Mouse (Mus musculus): ENCODE data around the gene Dusp6.

DNA sequence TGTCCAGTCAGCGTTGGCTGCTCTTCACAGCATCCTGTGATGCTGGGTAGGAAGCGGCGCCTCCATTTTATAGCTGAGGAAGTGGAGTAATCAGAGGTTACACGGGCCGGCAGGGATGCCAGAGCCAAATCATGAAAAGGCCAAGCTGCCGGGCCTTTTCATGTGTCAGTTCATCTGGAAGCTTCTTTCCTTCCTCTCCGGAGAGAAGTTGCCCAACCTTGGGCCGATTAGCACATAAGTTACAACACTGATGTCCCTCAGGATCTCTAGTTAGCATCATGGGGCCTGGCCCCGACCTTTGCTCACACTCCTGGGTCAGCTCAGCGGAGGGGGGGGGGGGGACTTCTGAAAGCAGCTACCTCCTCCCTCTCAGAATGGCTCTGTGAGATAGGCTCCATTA is 7.4 kb downstream of the Dusp6 start:
- no peak for TF ChIP-seq CTCF (IDR thresholded peaks at IDR 0.05; ENCODE audit: extremely low read depth, insufficient read depth, insufficient read length, insufficient replicate concordance)
- no peak for TF ChIP-seq POLR2A (IDR thresholded peaks at IDR 0.05; ENCODE audit: low read depth, low read length)
